Mouse (Mus musculus) limb, embryonic 14.5 days (tissue): Measurements from ENCODE around the gene Aqp9. TPM values are rescaled to one million over a fixed set of nuclear protein-coding genes. Genes with fewer than 3 reads are reported as not detected.

Source experiments
- ATAC-seq: fragments of 200-750 bp; cut with Nextera tagmentation; 2 replicates; pipeline ENCODE4 v1.8.0; 2017; ENCODE audit warnings: low read depth, moderate number of reproducible peaks, moderate TSS enrichment; ENCODE audit not compliant: low FRiP score
- DNase-seq: peaks from one replicate; pipeline ENCODE4 v3.0.0-alpha.2; 2015; ENCODE audit warnings: low spot score
- H3K27ac ChIP-seq: fragments of 300-500 bp; sonication (generic); replicated peaks from 2 replicates; pipeline ENCODE4 v1.5.1; 2014; ENCODE audit warnings: low read depth, mild to moderate bottlenecking, low read length, moderate library complexity, mixed read lengths
- H3K27me3 ChIP-seq: fragments of 300-500 bp; sonication (generic); 2 replicates; pipeline ENCODE4 v1.6.1; 2014; ENCODE audit warnings: low read length, mixed read lengths; ENCODE audit not compliant: control insufficient read depth, insufficient read depth
- H3K36me3 ChIP-seq: fragments of 300-500 bp; sonication (generic); 2 replicates; pipeline ENCODE4 v1.6.1; 2014; ENCODE audit warnings: mild to moderate bottlenecking, low read length, moderate library complexity, mixed read lengths; ENCODE audit not compliant: control insufficient read depth, insufficient read depth
- H3K4me1 ChIP-seq: fragments of 300-500 bp; sonication (generic); 2 replicates; pipeline ENCODE4 v1.6.1; 2014; ENCODE audit warnings: antibody characterized with exemption, low read length, mixed read lengths; ENCODE audit not compliant: control insufficient read depth, insufficient read depth
- H3K4me2 ChIP-seq: fragments of 300-500 bp; sonication (generic); replicated peaks from 2 replicates; pipeline ENCODE4 v1.6.1; 2014; ENCODE audit warnings: low read depth, mild to moderate bottlenecking, low read length, moderate library complexity; ENCODE audit not compliant: severe bottlenecking
- H3K4me3 ChIP-seq: fragments of 300-500 bp; sonication (generic); replicated peaks from 2 replicates; pipeline ENCODE4 v1.5.1; 2014; ENCODE audit warnings: low read length
- H3K9ac ChIP-seq: fragments of 300-500 bp; sonication (generic); 2 replicates; pipeline ENCODE4 v1.6.1; 2014; ENCODE audit warnings: mild to moderate bottlenecking, low read depth, low read length, moderate library complexity; ENCODE audit not compliant: severe bottlenecking
- H3K9me3 ChIP-seq: fragments of 300-500 bp; sonication (generic); 2 replicates; pipeline ENCODE4 v1.6.1; 2016; ENCODE audit warnings: low read length; ENCODE audit not compliant: control insufficient read depth
- POLR2A ChIP-seq: fragments of 200-500 bp; IDR thresholded peaks from 2 replicates; pipeline ENCODE4 v1.8.0; 2012; ENCODE audit warnings: inconsistent platforms, mild to moderate bottlenecking, moderate library complexity, borderline replicate concordance; ENCODE audit not compliant: insufficient read depth, insufficient read length; ENCODE audit errors: extremely low read depth
- WGBS: fragments of 180-500 bp; shearing (Covaris S2); extraction: QIAGEN DNeasy Blood & Tissue Kit; methylation state at CpG from one replicate; pipeline ENCODE4 v1.1.7; 2014; 5-methylcytosine and 5-hydroxymethylcytosine counted together
- polyA plus RNA-seq, 2 experiments: library from polyadenylated mRNA; depleted of rRNA in 1 of 2; stranded (reverse) in 1 of 2; unstranded in 1 of 2; fragments of >200 nt; fragmentation: Nextera tagmentation in 1 of 2; extraction: Ambion mirVana in 1 of 2; gene quantifications; 2 replicates each; pipeline versions ENCODE4 v1.2.1 to v1.2.3; 2012 to 2014

Aqp9 gene
- polyA plus RNA-seq, 2 experiments, result 0.49 to 1.1 TPM

- DNase-seq (no peak), ATAC-seq (no peak)
- H3K9ac ChIP-seq, result no peak overlapping the region
- no peaks in the 10 kb centered on the region for H3K27me3 ChIP-seq
- no peak for TF ChIP-seq POLR2A
- 0 out of 2 replicates have a peak, but pooled peaks cover 10% of the 10 kb centered on the region for H3K4me1 ChIP-seq
- 63% methylated on average over 3 of the region's 3 CpGs for WGBS
- H3K9me3 ChIP-seq, result no peaks in the 10 kb centered on the region
- no peak overlapping the region for H3K27ac ChIP-seq
- no peak overlapping the region for H3K4me2 ChIP-seq
- H3K4me3 ChIP-seq, result no peak overlapping the region
- H3K36me3 ChIP-seq, result no peaks in the 10 kb centered on the region
Measured at GRCm38 (mm10) chr9:71164353-71164752, 4.1 kb downstream of the Aqp9 start.

GRCm38 (mm10) chr9:71162858-71163740 is 5.4 kb downstream of the Aqp9 start:
- no peak overlapping the region for H3K9ac ChIP-seq
- no peaks in the 10 kb centered on the region for H3K27me3 ChIP-seq
- no peak for ATAC-seq
- WGBS, result 67% methylated on average over 12 of the region's 12 CpGs
- TF ChIP-seq POLR2A, result no peak
- no peak for DNase-seq
- no peak overlapping the region for H3K4me3 ChIP-seq
- 0 out of 2 replicates have a peak, but pooled peaks cover under 1% of the 10 kb centered on the region for H3K4me1 ChIP-seq
- H3K9me3 ChIP-seq, result no peaks in the 10 kb centered on the region
- no peaks in the 10 kb centered on the region for H3K36me3 ChIP-seq
- no peak overlapping the region for H3K27ac ChIP-seq
- H3K4me2 ChIP-seq, result no peak overlapping the region

- no peak overlapping the region for H3K4me3 ChIP-seq
- WGBS, result 84% methylated on average over 8 of the region's 8 CpGs
- no peak for TF ChIP-seq POLR2A
- DNase-seq (no peak), ATAC-seq (no peak)
- H3K36me3 ChIP-seq, result no peaks in the 10 kb centered on the region
- no peak overlapping the region for H3K9ac ChIP-seq
- no peaks in the 10 kb centered on the region for H3K27me3 ChIP-seq
- no peak overlapping the region for H3K4me2 ChIP-seq
- no peaks in the 10 kb centered on the region for H3K9me3 ChIP-seq
- H3K4me1 ChIP-seq, result no peaks in the 10 kb centered on the region
- no peak overlapping the region for H3K27ac ChIP-seq
Measured at GRCm38 (mm10) chr9:71162131-71162857, 6.2 kb downstream of the Aqp9 start.

- Histone ChIP-seq H3K4me1 (no peaks in the 10 kb centered on the region), H3K4me2 (no peak overlapping the region), H3K9me3 (no peaks in the 10 kb centered on the region), H3K36me3 (no peaks in the 10 kb centered on the region), H3K9ac (no peak overlapping the region), H3K4me3 (no peak overlapping the region), H3K27ac (no peak overlapping the region), H3K27me3 (no peaks in the 10 kb centered on the region)
- no peak for ATAC-seq
- no peak for TF ChIP-seq POLR2A
- 82% methylated on average over 13 of the region's 13 CpGs for WGBS
- DNase-seq, result no peak
Measured at GRCm38 (mm10) chr9:71160849-71161711, 7.4 kb downstream of the Aqp9 start.

GRCm38 (mm10) chr9:71159686-71160085 is 8.8 kb downstream of the Aqp9 start:
- H3K27me3 ChIP-seq, result no peaks in the 10 kb centered on the region
- no peak for TF ChIP-seq POLR2A
- no peak overlapping the region for H3K4me3 ChIP-seq
- H3K4me2 ChIP-seq, result no peak overlapping the region
- ATAC-seq (no peak), DNase-seq (no peak)
- no peak overlapping the region for H3K9ac ChIP-seq
- H3K27ac ChIP-seq, result no peak overlapping the region
- H3K36me3 ChIP-seq, result no peaks in the 10 kb centered on the region
- H3K9me3 ChIP-seq, result no peaks in the 10 kb centered on the region
- WGBS, result 85% methylated on average over 5 of the region's 5 CpGs
- H3K4me1 ChIP-seq, result no peaks in the 10 kb centered on the region
